Mouse (Mus musculus) CD4-positive naive resting alpha-beta T cell, adult 76 days (primary cell): ENCODE measurements around the gene Utp14b. TPM values are rescaled to one million over a fixed set of nuclear protein-coding genes. Genes with fewer than 3 reads are reported as not detected.

Source experiments
- total RNA-seq: library from RNA; stranded (reverse); gene quantifications from one replicate; pipeline ENCODE4 v1.2.4, GENCODE M21; 2023

Utp14b gene
- 46.0 TPM for total RNA-seq

GRCm38 (mm10) chr1:78657671-78658440 lies at the start of gene Utp14b, which contains the start of gene Acsl3:
Gene Utp14b (plus strand): TSS chr1:78658038.
Gene Acsl3 (plus strand): TSS chr1:78657825.

Other genes with a start within 250 kb of the Utp14b start
- gene Farsb, start 169.1 kb upstream of the Utp14b start, total RNA-seq, result 44.2 TPM
- not detected for gene Mogat1, start 147.0 kb upstream of the Utp14b start, total RNA-seq
- gene BC035947, start 145.9 kb upstream of the Utp14b start, total RNA-seq, result not detected
- 16.1 TPM for gene Acsl3, start 213 bp upstream of the Utp14b start, total RNA-seq
- gene Kcne4, start 158.7 kb downstream of the Utp14b start, total RNA-seq, result not detected